Mouse (Mus musculus): ENCODE measurements around the gene Myrip.

- TF ChIP-seq CTCF (IDR thresholded peaks at IDR 0.05; ENCODE audit: low read depth, low read length) (0 out of 2 replicates have a peak, but pooled peaks have one; percentile 7), GATA1 (IDR thresholded peaks at IDR 0.05; ENCODE audit: borderline replicate concordance, low read length) (no peak), TAL1 (conservative IDR thresholded peaks at IDR 0.05; ENCODE audit: low read depth, low read length) (no peak), GATA2 (IDR thresholded peaks at IDR 0.05; ENCODE audit: borderline replicate concordance, low read depth, low read length) (no peak), POLR2AphosphoS5 (IDR thresholded peaks at IDR 0.05; ENCODE audit: insufficient replicate concordance, low read depth, low read length) (no peak)
These were observed 52.7 kb downstream of the Myrip start for GRCm38 (mm10) chr9:120353967-120354366.
